Mouse (Mus musculus) ovary, postnatal 36 days (tissue): ENCODE measurements at regions not wholly inside any gene's neighbourhood (a gene's known extent, or its start where the extent isn't known, plus 50 kb on each side); places are given as distances from the start of the nearest gene placed in this dataset.
"Not testable (repeated sequence)": the region's sequence is repeated elsewhere in the genome, so short reads cannot be mapped to it uniquely, and the experiment has no call there.

ENCODE experiments used
- DNase-seq: peaks from one replicate; pipeline ENCODE4 v3.0.0; 2022; ENCODE audit warnings: low spot score, mixed read lengths

GRCm38 (mm10) chr17:6853641-6854040 lies 71.1 kb upstream of the Ezr start:
- DNase-seq, result no peak

GRCm38 (mm10) chr17:6852177-6852947 lies 69.8 kb upstream of the Ezr start:
- no peak for DNase-seq

- DNase-seq, result no peak
These were observed 67.9 kb upstream of the Ezr start for GRCm38 (mm10) chr17:6850513-6850912.

GRCm38 (mm10) chr17:6841781-6842465 lies 59.3 kb upstream of the Ezr start:
- not testable (repeated sequence) for DNase-seq

GRCm38 (mm10) chr17:6835333-6835916 lies 52.8 kb upstream of the Ezr start:
- DNase-seq, result peak; percentile 21
